Mouse (Mus musculus) heart, adult 9 months (tissue): ENCODE data around the gene 1700010B08Rik.

Experiments used
- DNase-seq, 2 experiments: peaks; one replicate each; pipeline ENCODE4 v3.0.0; 2022; ENCODE audit warnings: low spot score in 2 of 2

Gene 1700010B08Rik

GRCm38 (mm10) chr2:173770620-173771019, 51.4 kb downstream of the 1700010B08Rik start:
- DNase-seq, result no peak
